Mouse (Mus musculus) megakaryocyte-erythroid progenitor cell, adult 5-6 weeks (primary cell): Measurements from ENCODE around the gene Pym1. TPM values are rescaled to one million over a fixed set of nuclear protein-coding genes. Genes with fewer than 3 reads are reported as not detected.

Source experiments
- ATAC-seq: replicated peaks from 2 replicates; pipeline ENCODE4 v1.8.0; 2016; ENCODE audit warnings: mild to moderate bottlenecking, inconsistent platforms; ENCODE audit not compliant: severe bottlenecking, poor library complexity, low FRiP score, low TSS enrichment
- total RNA-seq, 2 experiments: library from RNA; stranded (forward) in 1 of 2; stranded (reverse) in 1 of 2; fragments of 200-1000, 215-1000 nt in 1 of 2; fragments of >200 nt in 1 of 2; fragmentation: Nextera tagmentation in 1 of 2; gene quantifications; 2 replicates each; pipeline ENCODE4 v1.2.3; 2014 to 2017

The Pym1 gene
- total RNA-seq, 2 experiments from 2014 or later, result 27.0 to 38.0 TPM

DNA sequence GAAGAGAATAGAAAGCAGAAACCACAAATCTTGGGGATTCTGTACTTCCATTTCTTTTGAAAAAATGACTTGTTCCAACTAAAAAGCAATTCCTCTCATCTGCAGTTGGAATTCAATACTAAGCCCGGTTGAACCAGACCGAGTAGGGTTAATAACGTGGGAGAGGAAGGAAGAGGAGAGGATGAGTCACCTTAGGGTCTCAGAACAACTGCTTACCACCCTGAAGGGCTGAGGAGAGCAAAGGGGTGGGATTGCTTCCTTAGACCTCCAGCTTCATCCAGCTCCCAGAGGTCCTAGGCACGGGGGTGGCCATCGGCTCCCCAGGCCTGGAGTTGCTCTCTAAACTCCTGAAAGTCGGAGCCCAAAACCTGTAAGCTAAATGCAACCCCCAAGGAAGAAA, 55.7 kb downstream of the Pym1 start:
- no peak for ATAC-seq

DNA sequence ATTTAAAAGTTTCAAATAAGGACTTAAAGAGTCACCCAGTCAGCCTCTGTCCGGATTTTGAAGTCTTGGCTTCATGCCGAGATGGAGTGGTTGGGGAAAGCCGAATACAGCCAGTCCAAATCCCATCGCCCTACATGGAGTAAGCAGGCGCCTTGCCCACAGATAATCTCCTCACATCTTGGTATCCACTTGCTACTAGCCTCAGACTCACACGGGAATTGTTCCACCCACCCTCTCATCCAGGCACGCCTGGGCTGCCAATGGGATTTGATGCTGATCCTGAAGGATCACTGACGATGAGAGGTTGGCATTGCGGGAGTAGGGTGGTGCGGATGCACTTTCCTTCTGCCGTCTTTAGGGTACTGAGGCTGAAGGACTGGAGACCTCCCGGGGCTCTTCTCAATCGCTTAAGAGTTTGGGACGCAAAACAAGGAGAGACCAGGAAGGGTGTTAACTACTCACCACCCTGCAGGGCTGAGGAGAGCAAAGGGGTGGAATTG, 56.1 kb downstream of the Pym1 start, which contains the start of gene Dnajc14:
Gene Dnajc14, plus strand, starts transcription at position 292 of the 500 bp plus-strand sequence.
- ATAC-seq, result no peak; the same call in 1 of the 2 replicates

DNA sequence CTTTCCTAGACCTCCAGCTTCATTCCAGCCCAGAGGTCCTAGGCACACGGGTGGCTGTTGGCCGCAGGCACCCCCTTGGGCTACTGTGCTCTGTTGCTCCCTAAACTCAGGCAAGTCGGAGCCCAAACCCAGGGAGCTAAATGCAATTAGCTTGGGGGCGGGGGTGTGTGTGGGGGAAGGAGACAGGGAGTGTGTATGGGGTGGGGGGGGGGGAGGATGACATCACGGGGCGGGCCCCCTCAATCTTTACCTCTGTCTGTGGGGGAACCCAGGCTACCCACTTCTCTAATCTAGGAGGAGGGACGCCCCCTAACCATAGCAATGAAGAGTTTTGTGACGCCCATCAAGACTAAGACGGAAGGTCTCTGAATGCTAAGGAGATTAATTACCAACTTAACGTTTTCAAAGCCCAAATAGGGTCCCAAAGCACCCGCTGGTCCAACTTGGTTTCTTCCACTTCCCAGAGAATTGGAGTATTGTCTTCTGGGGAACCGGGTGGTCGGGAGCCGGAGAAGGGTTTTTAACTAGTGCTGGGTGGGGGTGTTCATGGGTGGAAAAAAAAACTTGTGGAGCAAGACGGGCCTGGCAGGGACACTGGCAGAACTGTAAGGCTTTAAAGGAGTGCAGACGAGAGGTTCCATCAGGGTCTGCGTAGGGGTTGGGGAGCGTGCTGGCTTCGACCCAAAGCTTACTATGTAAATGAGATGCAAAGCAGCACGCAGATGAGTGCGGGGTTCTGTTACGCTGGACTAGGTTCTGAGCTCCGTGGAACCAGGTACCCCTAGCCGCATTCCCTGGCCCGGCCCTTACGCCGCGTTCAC, 56.8 kb downstream of the Pym1 start, which contains the start of gene Tmem198b:
Gene Tmem198b, minus strand, starts transcription at position 100 of the 821 bp plus-strand sequence.
- peak; percentile 40 for ATAC-seq

DNA sequence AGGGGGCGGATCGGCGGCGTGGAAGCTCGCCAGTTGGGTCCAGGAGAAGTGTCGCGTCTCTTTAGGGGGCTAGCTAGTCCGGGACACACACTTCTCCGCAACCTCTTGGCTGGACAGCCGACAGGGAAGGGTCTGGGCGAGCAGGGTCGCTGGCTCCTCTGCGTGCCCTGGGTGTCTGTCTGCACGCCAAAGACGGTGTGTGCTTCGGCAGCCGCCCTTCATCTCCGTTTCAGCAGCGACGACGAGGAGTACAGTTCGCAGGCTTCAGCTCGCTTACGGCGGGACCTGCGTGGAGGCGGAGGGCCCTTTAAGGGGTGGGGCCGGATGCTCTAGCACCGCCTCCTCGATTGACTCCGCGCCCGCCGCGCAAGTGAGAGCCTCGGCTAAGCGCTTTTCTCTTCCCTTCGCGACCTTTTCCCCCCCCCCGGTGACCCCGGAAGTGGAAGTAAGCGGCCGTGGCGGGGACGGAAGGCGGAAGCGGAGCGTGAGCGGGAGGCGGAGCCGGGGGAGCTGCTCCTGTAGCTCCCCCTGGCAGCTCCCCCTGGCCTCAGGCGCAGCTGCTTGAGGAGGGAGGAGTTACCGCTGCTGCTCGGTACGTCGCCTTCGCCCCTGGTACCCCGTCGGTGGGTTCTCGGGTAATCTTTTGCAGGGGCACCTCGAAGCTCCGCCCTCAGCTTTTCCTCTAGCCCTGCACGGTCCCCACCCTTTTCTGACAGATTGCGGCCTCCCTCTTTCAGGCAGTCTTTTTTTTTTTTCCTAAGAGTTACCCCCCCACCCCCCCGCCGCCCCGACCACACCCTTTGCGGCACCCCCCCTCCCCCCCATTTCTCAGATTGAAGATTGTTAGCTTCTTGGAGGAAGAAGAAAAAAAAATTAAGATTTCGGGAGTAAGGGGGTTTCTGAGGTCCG, 57.7 kb downstream of the Pym1 start:
- ATAC-seq, result peak; percentile 88

GRCm38 (mm10) chr10:128806086-128806485, 58.4 kb downstream of the Pym1 start:
- ATAC-seq, result no peak

GRCm38 (mm10) chr10:128807018-128807417, 59.3 kb downstream of the Pym1 start:
- no peak for ATAC-seq

Other genes with a start within 250 kb of the Pym1 start
- gene Myl6b, start 249.2 kb upstream of the Pym1 start, total RNA-seq (2014; fragmentation: Nextera tagmentation), result 3.7 and 6.3 TPM in 2 replicates
- gene Myl6b, start 249.2 kb upstream of the Pym1 start, total RNA-seq (2017), result 0.56 TPM in 1 of 2 replicates, not detected in the other
- gene Esyt1, start 222.0 kb upstream of the Pym1 start, total RNA-seq (2014; fragmentation: Nextera tagmentation), result 49.7 and 53.8 TPM in 2 replicates
- 59.2 and 66.2 TPM in 2 replicates for gene Esyt1, start 222.0 kb upstream of the Pym1 start, total RNA-seq (2017)
- 5.6 and 6.7 TPM in 2 replicates for gene Zc3h10, start 200.1 kb upstream of the Pym1 start, total RNA-seq (2014; fragmentation: Nextera tagmentation)
- gene Zc3h10, start 200.1 kb upstream of the Pym1 start, total RNA-seq (2017), result 8.3 and 10.2 TPM in 2 replicates
- gene Rpl41, start 198.6 kb upstream of the Pym1 start, total RNA-seq (2014; fragmentation: Nextera tagmentation), result 7,210 and 7,602 TPM in 2 replicates
- gene Rpl41, start 198.6 kb upstream of the Pym1 start, total RNA-seq (2017), result 3,211 and 3,934 TPM in 2 replicates
- gene Pa2g4, start 181.9 kb upstream of the Pym1 start, total RNA-seq (2014; fragmentation: Nextera tagmentation), result 419 and 446 TPM in 2 replicates
- 426 and 489 TPM in 2 replicates for gene Pa2g4, start 181.9 kb upstream of the Pym1 start, total RNA-seq (2017)
- 1.9 and 3.2 TPM in 2 replicates for gene Erbb3, start 158.2 kb upstream of the Pym1 start, total RNA-seq (2014; fragmentation: Nextera tagmentation)
- gene Erbb3, start 158.2 kb upstream of the Pym1 start, total RNA-seq (2017), result 0.09 and 1.2 TPM in 2 replicates
- gene Rps26, start 121.1 kb upstream of the Pym1 start, total RNA-seq (2014; fragmentation: Nextera tagmentation), result 3,309 and 3,313 TPM in 2 replicates
- gene Rps26, start 121.1 kb upstream of the Pym1 start, total RNA-seq (2017), result 1,110 and 1,543 TPM in 2 replicates
- 0.25 and 0.26 TPM in 2 replicates for gene Ikzf4, start 101.9 kb upstream of the Pym1 start, total RNA-seq (2014; fragmentation: Nextera tagmentation)
- 0.19 TPM in 1 of 2 replicates, not detected in the other for gene Ikzf4, start 101.9 kb upstream of the Pym1 start, total RNA-seq (2017)
- 7.0 and 7.8 TPM in 2 replicates for gene Suox, start 73.8 kb upstream of the Pym1 start, total RNA-seq (2014; fragmentation: Nextera tagmentation)
- gene Suox, start 73.8 kb upstream of the Pym1 start, total RNA-seq (2017), result 4.6 and 5.1 TPM in 2 replicates
- gene Rab5b, start 51.6 kb upstream of the Pym1 start, total RNA-seq (2014; fragmentation: Nextera tagmentation), result 16.2 and 22.1 TPM in 2 replicates
- gene Rab5b, start 51.6 kb upstream of the Pym1 start, total RNA-seq (2017), result 16.6 and 19.1 TPM in 2 replicates
- not detected in 2 replicates for gene Pmel, start 43.7 kb upstream of the Pym1 start, total RNA-seq (2014; fragmentation: Nextera tagmentation)
- gene Pmel, start 43.7 kb upstream of the Pym1 start, total RNA-seq (2017), result not detected in 2 replicates
- 68.6 and 94.9 TPM in 2 replicates for gene Cdk2, start 42.9 kb upstream of the Pym1 start, total RNA-seq (2014; fragmentation: Nextera tagmentation)
- gene Cdk2, start 42.9 kb upstream of the Pym1 start, total RNA-seq (2017), result 46.7 and 66.1 TPM in 2 replicates
- 10.6 and 11.4 TPM in 2 replicates for gene Dgka, start 3.0 kb upstream of the Pym1 start, total RNA-seq (2014; fragmentation: Nextera tagmentation)
- 1.0 and 6.1 TPM in 2 replicates for gene Dgka, start 3.0 kb upstream of the Pym1 start, total RNA-seq (2017)
- not detected in 2 replicates for gene Mmp19, start 43.0 kb downstream of the Pym1 start, total RNA-seq (2014; fragmentation: Nextera tagmentation)
- gene Mmp19, start 43.0 kb downstream of the Pym1 start, total RNA-seq (2017), result 0.05 and 0.23 TPM in 2 replicates
- 18.6 and 21.5 TPM in 2 replicates for gene Dnajc14, start 56.2 kb downstream of the Pym1 start, total RNA-seq (2014; fragmentation: Nextera tagmentation)
- gene Dnajc14, start 56.2 kb downstream of the Pym1 start, total RNA-seq (2017), result 20.8 and 30.7 TPM in 2 replicates
- gene Tmem198b, start 56.5 kb downstream of the Pym1 start, total RNA-seq (2014; fragmentation: Nextera tagmentation), result 4.6 and 6.9 TPM in 2 replicates
- gene Tmem198b, start 56.5 kb downstream of the Pym1 start, total RNA-seq (2017), result 1.5 and 2.8 TPM in 2 replicates
- 166 and 201 TPM in 2 replicates for gene Sarnp, start 69.4 kb downstream of the Pym1 start, total RNA-seq (2014; fragmentation: Nextera tagmentation)
- 364 and 369 TPM in 2 replicates for gene Sarnp, start 69.4 kb downstream of the Pym1 start, total RNA-seq (2017)
- gene Ormdl2, start 73.8 kb downstream of the Pym1 start, total RNA-seq (2014; fragmentation: Nextera tagmentation), result 70.3 and 79.9 TPM in 2 replicates
- gene Ormdl2, start 73.8 kb downstream of the Pym1 start, total RNA-seq (2017), result 99.3 and 115 TPM in 2 replicates
- 0.35 TPM in 1 of 2 replicates, not detected in the other for gene Gdf11, start 143.8 kb downstream of the Pym1 start, total RNA-seq (2014; fragmentation: Nextera tagmentation)
- gene Gdf11, start 143.8 kb downstream of the Pym1 start, total RNA-seq (2017), result 0.69 TPM in 1 of 2 replicates, not detected in the other
- 6.8 and 19.4 TPM in 2 replicates for gene Cd63, start 153.1 kb downstream of the Pym1 start, total RNA-seq (2014; fragmentation: Nextera tagmentation)
- 15.5 and 18.0 TPM in 2 replicates for gene Cd63, start 153.1 kb downstream of the Pym1 start, total RNA-seq (2017)
- 12.8 and 19.0 TPM in 2 replicates for gene Rdh5, start 175.0 kb downstream of the Pym1 start, total RNA-seq (2014; fragmentation: Nextera tagmentation)
- gene Rdh5, start 175.0 kb downstream of the Pym1 start, total RNA-seq (2017), result 1.1 and 3.0 TPM in 2 replicates
- 45.7 and 94.6 TPM in 2 replicates for gene Bloc1s1, start 176.1 kb downstream of the Pym1 start, total RNA-seq (2014; fragmentation: Nextera tagmentation)
- gene Bloc1s1, start 176.1 kb downstream of the Pym1 start, total RNA-seq (2017), result 73.8 and 82.2 TPM in 2 replicates
- gene Itga7, start 185.9 kb downstream of the Pym1 start, total RNA-seq (2014; fragmentation: Nextera tagmentation), result not detected in 2 replicates
- 0.04 and 0.19 TPM in 2 replicates for gene Itga7, start 185.9 kb downstream of the Pym1 start, total RNA-seq (2017)
- not detected in 2 replicates for gene Mettl7b, start 213.1 kb downstream of the Pym1 start, total RNA-seq (2014; fragmentation: Nextera tagmentation)
- not detected in 2 replicates for gene Mettl7b, start 213.1 kb downstream of the Pym1 start, total RNA-seq (2017)
- gene Olfr9, start 241.5 kb downstream of the Pym1 start, total RNA-seq (2014; fragmentation: Nextera tagmentation), result not detected in 2 replicates
- not detected in 2 replicates for gene Olfr9, start 241.5 kb downstream of the Pym1 start, total RNA-seq (2017)